Comparison of ENCODE assay signal across 13 mouse cellular contexts in genomic region chr9:64953190-64953589, GRCm38 (mm10). TPM values are rescaled to one million over a fixed set of nuclear protein-coding genes. Genes with fewer than 3 reads are reported as not detected.
"Had no signal": no experiment of that assay in that cellular context is flagged by ENCODE, and none has a peak within 500 bp of the region (broad histone marks: within the 10 kb centered on the region; RNA-seq: fewer than 3 reads in every experiment).

No protein-coding gene starts in this region.

- H3K27ac ChIP-seq: hindbrain, embryonic 15.5 days; kidney, embryonic 15.5 days; limb, embryonic 12.5 days; midbrain, embryonic 15.5 days; neural tube, embryonic 12.5 days; stomach, postnatal 0 days had no signal

- H3K36me3 ChIP-seq: hindbrain, embryonic 15.5 days; kidney, embryonic 15.5 days; limb, embryonic 12.5 days; midbrain, embryonic 15.5 days; neural tube, embryonic 12.5 days had no signal

- H3K9me3 ChIP-seq: hindbrain, embryonic 15.5 days; kidney, embryonic 15.5 days; limb, embryonic 12.5 days; midbrain, embryonic 15.5 days; neural tube, embryonic 12.5 days had no signal

- H3K9ac ChIP-seq: hindbrain, embryonic 15.5 days; kidney, embryonic 15.5 days; limb, embryonic 12.5 days; midbrain, embryonic 15.5 days; neural tube, embryonic 12.5 days had no signal

- DNase-seq: kidney, adult 2 months; kidney, postnatal 36 days; thymus, postnatal 25 days had no signal

- H3K4me1 ChIP-seq: limb, embryonic 12.5 days; neural tube, embryonic 12.5 days had no signal

- H3K4me2 ChIP-seq: hindbrain, embryonic 15.5 days; kidney, embryonic 15.5 days; limb, embryonic 12.5 days; midbrain, embryonic 11.5 days; midbrain, embryonic 15.5 days; neural tube, embryonic 12.5 days had no signal

- H3K4me3 ChIP-seq: hindbrain, embryonic 15.5 days; kidney, embryonic 15.5 days; limb, embryonic 12.5 days; midbrain, embryonic 15.5 days; neural tube, embryonic 12.5 days had no signal

- ATAC-seq: intestine, embryonic 16.5 days; midbrain, embryonic 15.5 days had no signal

RNA-seq across cellular contexts. Expression of gene Slc24a1, which starts 1.8 kb away (rescaled TPM):
- total RNA-seq: liver, adult 2 months; megakaryocyte, adult 5-6 weeks had no signal
- polyA plus RNA-seq: kidney, adult 2 months; liver, adult 2 months; midbrain, embryonic 11.5 days; neural tube, embryonic 12.5 days had no signal
